Mouse (Mus musculus): Measurements from ENCODE around the gene Pet100.

DNA sequence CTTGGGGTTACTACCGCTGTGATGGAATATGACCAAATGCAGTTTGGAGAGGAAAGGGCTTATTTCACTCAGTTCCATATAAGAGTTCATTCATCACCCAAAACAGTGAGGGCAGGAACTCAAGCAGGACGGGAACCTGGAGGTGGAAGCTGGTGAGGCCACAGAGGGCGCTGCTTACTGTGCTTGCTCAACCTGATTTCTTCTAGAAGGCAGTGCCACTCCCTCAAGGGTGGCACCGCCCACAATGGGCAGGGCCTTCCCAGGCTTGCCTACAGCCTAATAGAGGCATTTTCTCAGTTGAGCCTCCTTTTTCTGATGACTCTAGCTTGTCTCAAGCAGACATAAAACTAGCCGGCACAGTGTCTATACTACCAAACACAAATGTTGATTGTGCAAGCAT lies 24.5 kb downstream of the Pet100 start:
- TF ChIP-seq POLR2A (IDR thresholded peaks at IDR 0.05; ENCODE audit: control insufficient read depth, low read depth, low read length), result no peak
- no peak for TF ChIP-seq CTCF (IDR thresholded peaks at IDR 0.05; ENCODE audit: control insufficient read depth, insufficient read depth, insufficient replicate concordance, low read depth, low read length)

All from testis, adult 2 months (tissue).